Mouse (Mus musculus) gastrocnemius, postnatal 14 days (tissue): Measurements from ENCODE around the gene Stx12. TPM values are rescaled to one million over a fixed set of nuclear protein-coding genes. Genes with fewer than 3 reads are reported as not detected.

Experiments
- DNase-seq: peaks from one replicate; pipeline ENCODE4 v3.0.0; 2021; ENCODE audit warnings: mixed read lengths
- intact Hi-C: fragments of 180-260 bp; cut with DNase I; formaldehyde crosslinking; loops from one replicate; pipeline ENCODE4 v1.15.1; 2025; ENCODE audit warnings: low total_unique reads
- total RNA-seq, 2 experiments: library from RNA; stranded (reverse); gene quantifications; 2 replicates each; pipeline ENCODE4 v1.2.3; 2021

The Stx12 gene
- total RNA-seq, 2 experiments from 2014 or later: 23.3 to 24.3 TPM

- DNase-seq: no peak
- intact Hi-C loops: no loop called here
Measured at GRCm38 (mm10) chr4:132804331-132804730, 80.0 kb downstream of the Stx12 start.

GRCm38 (mm10) chr4:132803876-132804275 lies 80.4 kb downstream of the Stx12 start:
- intact Hi-C loops: no loop called here
- DNase-seq: no peak

Other genes with a start within 250 kb of the Stx12 start
- gene Eya3, start 245.5 kb downstream of the Stx12 start, total RNA-seq: 10 to 100 TPM; 14.2 to 14.3 TPM
- 1 to 10 TPM; 1.6 to 1.9 TPM for gene Xkr8, start 152.0 kb downstream of the Stx12 start, total RNA-seq
- gene Smpdl3b, start 127.3 kb downstream of the Stx12 start, total RNA-seq: 1 to 10 TPM; 1.9 to 3.0 TPM
- 10 to 100 TPM; 14.1 to 14.9 TPM for gene Rpa2, start 116.2 kb downstream of the Stx12 start, total RNA-seq
- gene Themis2, start 88.1 kb downstream of the Stx12 start, total RNA-seq: 1 to 10 TPM; 1.5 to 1.7 TPM
- 10 to 100 TPM; 16.3 to 17.5 TPM for gene Ppp1r8, start 41.3 kb downstream of the Stx12 start, total RNA-seq
- gene Fam76a, start 38.0 kb upstream of the Stx12 start, total RNA-seq: 10 to 100 TPM; 21.2 to 27.4 TPM
- gene Fgr, start 89.6 kb upstream of the Stx12 start, total RNA-seq: under 1 TPM; 0.10 to 0.16 TPM
- 10 to 100 TPM; 37.1 to 56.1 TPM for gene Ahdc1, start 126.8 kb upstream of the Stx12 start, total RNA-seq
- 10 to 100 TPM; 53.8 to 63.9 TPM for gene Wasf2, start 246.0 kb upstream of the Stx12 start, total RNA-seq